Comparison of ENCODE assay signal across 9 mouse cellular contexts in genomic region chr10:96720281-96720711, GRCm38 (mm10).
DNase-seq lines count a peak whose midpoint lies in the region; ATAC-seq and TF ChIP-seq lines count a peak whose summit lies in the region.
"Had no signal": no experiment of that assay in that cellular context is flagged by ENCODE, and none has a peak within 500 bp of the region (broad histone marks: within the 10 kb centered on the region; RNA-seq: fewer than 3 reads in every experiment).

No protein-coding gene starts in this region.

- 47% methylated on average over 7 of the region's 7 CpGs for WGBS in heart, embryonic 13.5 days
- 76% methylated on average over 7 of the region's 7 CpGs for WGBS in heart, embryonic 10.5 days
- 28% methylated on average over 7 of the region's 7 CpGs for WGBS in lung, embryonic 16.5 days
- WGBS in embryonic facial prominence, embryonic 13.5 days = 38% methylated on average over 7 of the region's 7 CpGs
- WGBS in limb, embryonic 14.5 days = 27% methylated on average over 7 of the region's 7 CpGs
- 71% methylated on average over 7 of the region's 7 CpGs for WGBS in kidney, adult 2 months

- H3K9me3 ChIP-seq in heart, embryonic 13.5 days = no peaks in the 10 kb centered on the region
- H3K9me3 ChIP-seq in heart, embryonic 10.5 days = no peaks in the 10 kb centered on the region
- H3K9me3 ChIP-seq in lung, embryonic 16.5 days (ENCODE audit: control insufficient read depth, low read length) = no peaks in the 10 kb centered on the region
- no peaks in the 10 kb centered on the region for H3K9me3 ChIP-seq in embryonic facial prominence, embryonic 13.5 days
- no peaks in the 10 kb centered on the region for H3K9me3 ChIP-seq in limb, embryonic 14.5 days (ENCODE audit: control insufficient read depth, low read length)

- H3K36me3 ChIP-seq in heart, embryonic 13.5 days = no peaks in the 10 kb centered on the region
- no peaks in the 10 kb centered on the region for H3K36me3 ChIP-seq in heart, embryonic 10.5 days
- no peaks in the 10 kb centered on the region for H3K36me3 ChIP-seq in lung, embryonic 16.5 days (ENCODE audit: control insufficient read depth, insufficient read depth, low read length)
- H3K36me3 ChIP-seq in embryonic facial prominence, embryonic 13.5 days = no peaks in the 10 kb centered on the region
- H3K36me3 ChIP-seq in limb, embryonic 14.5 days (ENCODE audit: control insufficient read depth, insufficient read depth, low read length) = no peaks in the 10 kb centered on the region
- no peaks in the 10 kb centered on the region for H3K36me3 ChIP-seq in kidney, adult 2 months (ENCODE audit: control insufficient read depth, insufficient read depth, low read length)

- no peak for TF ChIP-seq POLR2A in limb, embryonic 14.5 days (IDR thresholded peaks at IDR 0.05; ENCODE audit: borderline replicate concordance, extremely low read depth, insufficient read depth, insufficient read length)
- no peak for TF ChIP-seq POLR2A in kidney, adult 2 months (IDR thresholded peaks at IDR 0.05; ENCODE audit: low read depth, low read length)

- DNase-seq in heart, embryonic 10.5 days (ENCODE audit: low spot score) = no peak
- no peak for DNase-seq in lung, postnatal 25 days (ENCODE audit: low spot score)
- DNase-seq in limb, embryonic 14.5 days (ENCODE audit: low spot score) = peak; percentile 60
- DNase-seq in thymus, postnatal 10 days (ENCODE audit: low spot score in 2 of 2) = no peak
- no peak for DNase-seq in kidney, adult 2 months
- DNase-seq: thymus, adult 2 months had no signal

- H3K27me3 ChIP-seq in heart, embryonic 13.5 days (replicated peaks) = no peaks in the 10 kb centered on the region
- no peaks in the 10 kb centered on the region for H3K27me3 ChIP-seq in heart, embryonic 10.5 days (ENCODE audit: insufficient read depth, poor library complexity, severe bottlenecking)
- no peaks in the 10 kb centered on the region for H3K27me3 ChIP-seq in lung, embryonic 16.5 days (ENCODE audit: control insufficient read depth, insufficient read depth, low read depth, low read length)
- no peaks in the 10 kb centered on the region for H3K27me3 ChIP-seq in embryonic facial prominence, embryonic 13.5 days
- H3K27me3 ChIP-seq in limb, embryonic 14.5 days (ENCODE audit: control insufficient read depth, insufficient read depth, low read length) = no peaks in the 10 kb centered on the region
- H3K27me3 ChIP-seq in kidney, adult 2 months (replicated peaks; ENCODE audit: control insufficient read depth, insufficient read depth, low read length) = no peaks in the 10 kb centered on the region

- no peak for TF ChIP-seq CTCF in kidney, adult 2 months (conservative IDR thresholded peaks at IDR 0.05; ENCODE audit: insufficient read depth, insufficient read length, low read depth, low read length)

- H3K27ac ChIP-seq in heart, embryonic 13.5 days (replicated peaks) = peak overlapping the region; percentile 48; the same call in 1 of the 2 replicates
- H3K27ac ChIP-seq in heart, embryonic 10.5 days = no peak overlapping the region
- H3K27ac ChIP-seq in lung, embryonic 16.5 days (ENCODE audit: low read length) = peak overlapping the region; percentile 45
- H3K27ac ChIP-seq in embryonic facial prominence, embryonic 13.5 days = peak overlapping the region; percentile 30; the same call in 1 of the 2 replicates
- no peak overlapping the region for H3K27ac ChIP-seq in limb, embryonic 14.5 days (replicated peaks; ENCODE audit: low read depth, low read length)
- H3K27ac ChIP-seq in kidney, adult 2 months (ENCODE audit: insufficient read depth, low read depth, low read length) = no peak overlapping the region

- H3K4me3 ChIP-seq in heart, embryonic 13.5 days = no peak overlapping the region
- H3K4me3 ChIP-seq in heart, embryonic 10.5 days = no peak overlapping the region
- no peak overlapping the region for H3K4me3 ChIP-seq in lung, embryonic 16.5 days (ENCODE audit: low read length)
- H3K4me3 ChIP-seq in embryonic facial prominence, embryonic 13.5 days = no peak overlapping the region
- no peak overlapping the region for H3K4me3 ChIP-seq in limb, embryonic 14.5 days (replicated peaks; ENCODE audit: low read length)
- no peak overlapping the region for H3K4me3 ChIP-seq in kidney, adult 2 months (ENCODE audit: insufficient read depth, low read depth, low read length)

- ATAC-seq in heart, embryonic 13.5 days (ENCODE audit: extremely low read depth, insufficient number of reproducible peaks, low FRiP score, low TSS enrichment) = no peak
- ATAC-seq in lung, embryonic 16.5 days (ENCODE audit: low read depth) = peak; percentile 72
- ATAC-seq in embryonic facial prominence, embryonic 13.5 days (ENCODE audit: insufficient number of reproducible peaks, insufficient read depth, low FRiP score, low TSS enrichment, low read depth) = no peak
- ATAC-seq in limb, embryonic 14.5 days (ENCODE audit: low FRiP score, low read depth) = no peak; the same call in 1 of the 2 replicates

- H3K4me1 ChIP-seq in heart, embryonic 13.5 days = peaks cover 51% of the 10 kb centered on the region
- peaks cover 22% of the 10 kb centered on the region for H3K4me1 ChIP-seq in heart, embryonic 10.5 days
- peaks cover 32% of the 10 kb centered on the region for H3K4me1 ChIP-seq in lung, embryonic 16.5 days (replicated peaks; ENCODE audit: control insufficient read depth, insufficient read depth, low read length)
- peaks cover 32% of the 10 kb centered on the region for H3K4me1 ChIP-seq in embryonic facial prominence, embryonic 13.5 days
- peaks cover 20% of the 10 kb centered on the region for H3K4me1 ChIP-seq in limb, embryonic 14.5 days (ENCODE audit: control insufficient read depth, insufficient read depth, low read length)
- H3K4me1 ChIP-seq in kidney, adult 2 months (ENCODE audit: control insufficient read depth, insufficient read depth, low read length) = 0 out of 2 replicates have a peak, but pooled peaks cover 2% of the 10 kb centered on the region

- no peak overlapping the region for H3K9ac ChIP-seq in heart, embryonic 13.5 days
- no peak overlapping the region for H3K9ac ChIP-seq in lung, embryonic 16.5 days (ENCODE audit: low read length)
- H3K9ac ChIP-seq in embryonic facial prominence, embryonic 13.5 days = no peak overlapping the region
- H3K9ac ChIP-seq in limb, embryonic 14.5 days (ENCODE audit: low read depth, low read length, severe bottlenecking) = no peak overlapping the region

- no peak overlapping the region for H3K4me2 ChIP-seq in heart, embryonic 13.5 days
- H3K4me2 ChIP-seq in lung, embryonic 16.5 days (ENCODE audit: low read depth, low read length) = no peak overlapping the region
- H3K4me2 ChIP-seq in embryonic facial prominence, embryonic 13.5 days = no peak overlapping the region
- H3K4me2 ChIP-seq in limb, embryonic 14.5 days (replicated peaks; ENCODE audit: low read depth, low read length, severe bottlenecking) = no peak overlapping the region

Comparison
In these comparisons a context has a peak if more than half of its experiments do, and no peak if none do; other contexts are left out.
1. H3K27ac ChIP-seq: peak in heart, embryonic 13.5 days (single experiment), lung, embryonic 16.5 days (single experiment) and embryonic facial prominence, embryonic 13.5 days (single experiment); none in heart, embryonic 10.5 days (single experiment), limb, embryonic 14.5 days (single experiment) and kidney, adult 2 months (single experiment).